Mouse (Mus musculus) midbrain, embryonic 16.5 days (tissue): Measurements from ENCODE around the gene Zfp534. TPM values are rescaled to one million over a fixed set of nuclear protein-coding genes. Genes with fewer than 3 reads are reported as not detected.
"Not testable (repeated sequence)": the region's sequence is repeated elsewhere in the genome, so short reads cannot be mapped to it uniquely, and the experiment has no call there.

Source experiments
- ATAC-seq: fragments of 200-750 bp; cut with Nextera tagmentation; 2 replicates; pipeline ENCODE4 v1.8.0; 2017; ENCODE audit warnings: moderate TSS enrichment
- H3K27ac ChIP-seq: fragments of 300-500 bp; sonication (generic); 2 replicates; pipeline ENCODE4 v1.5.1; 2014; ENCODE audit warnings: mild to moderate bottlenecking, low read length, mixed read lengths
- H3K27me3 ChIP-seq: fragments of 300-500 bp; sonication (generic); 2 replicates; pipeline ENCODE4 v1.6.1; 2014; ENCODE audit warnings: low read depth, low read length, mixed read lengths; ENCODE audit not compliant: control insufficient read depth, insufficient read depth
- H3K36me3 ChIP-seq: fragments of 300-500 bp; sonication (generic); 2 replicates; pipeline ENCODE4 v1.6.1; 2014; ENCODE audit warnings: mild to moderate bottlenecking, low read length, moderate library complexity, mixed read lengths; ENCODE audit not compliant: control insufficient read depth, insufficient read depth
- H3K4me1 ChIP-seq: fragments of 300-500 bp; sonication (generic); 2 replicates; pipeline ENCODE4 v1.6.1; 2014; ENCODE audit warnings: mild to moderate bottlenecking, low read length, mixed read lengths; ENCODE audit not compliant: control insufficient read depth, insufficient read depth
- H3K4me2 ChIP-seq: fragments of 300-500 bp; sonication (generic); 2 replicates; pipeline ENCODE4 v1.6.1; 2014; ENCODE audit warnings: mild to moderate bottlenecking, low read length, mixed read lengths
- H3K4me3 ChIP-seq: fragments of 300-500 bp; sonication (generic); 2 replicates; pipeline ENCODE4 v1.5.1; 2014; ENCODE audit warnings: low read depth, mild to moderate bottlenecking, low read length, moderate library complexity, mixed read lengths
- H3K9ac ChIP-seq: fragments of 300-500 bp; sonication (generic); 2 replicates; pipeline ENCODE4 v1.6.1; 2014; ENCODE audit warnings: low read depth, low read length, mixed read lengths
- H3K9me3 ChIP-seq: fragments of 300-500 bp; sonication (generic); replicated peaks from 2 replicates; pipeline ENCODE4 v1.6.1; 2014; ENCODE audit warnings: mild to moderate bottlenecking, low read length, mixed read lengths; ENCODE audit not compliant: control insufficient read depth, poor library complexity, severe bottlenecking
- WGBS: fragments of 180-500 bp; shearing (Covaris S2); extraction: QIAGEN DNeasy Blood & Tissue Kit; methylation state at CpG from one replicate; pipeline ENCODE4 v1.1.7; 2014; 5-methylcytosine and 5-hydroxymethylcytosine counted together
- polyA plus RNA-seq: library from polyadenylated mRNA; unstranded; fragments of >200 nt; fragmentation: Nextera tagmentation; extraction: Ambion mirVana; gene quantifications from 2 replicates; pipeline ENCODE4 v1.2.1, GENCODE M21; 2015

The Zfp534 gene
- 0.09 TPM in 1 of 2 replicates, not detected in the other for polyA plus RNA-seq

GRCm38 (mm10) chr4:147702453-147702852 is at the start of gene Zfp534:
TSS of gene Zfp534 (minus strand) at chr4:147702553.
- H3K36me3 ChIP-seq, H3K4me1 ChIP-seq, H3K9ac ChIP-seq, ATAC-seq, H3K9me3 ChIP-seq, H3K4me2 ChIP-seq, H3K4me3 ChIP-seq, H3K27ac ChIP-seq, H3K27me3 ChIP-seq: not testable (repeated sequence)
- WGBS: 85% methylated on average over 1 of the region's 3 CpGs

GRCm38 (mm10) chr4:147746255-147746654 is 43.9 kb upstream of the Zfp534 start:
- H3K9ac ChIP-seq, H3K27me3 ChIP-seq, H3K4me2 ChIP-seq, H3K9me3 ChIP-seq, H3K4me1 ChIP-seq, H3K27ac ChIP-seq, ATAC-seq, H3K4me3 ChIP-seq, H3K36me3 ChIP-seq: not testable (repeated sequence)
- 96% methylated on average over 14 of the region's 15 CpGs for WGBS

- not testable (repeated sequence) for H3K9me3 ChIP-seq, H3K27me3 ChIP-seq, ATAC-seq, H3K27ac ChIP-seq, H3K36me3 ChIP-seq, H3K4me1 ChIP-seq
- WGBS: 33% methylated on average over 56 of the region's 63 CpGs
- peak overlapping the region; percentile 38; the same call in 1 of the 2 replicates for H3K9ac ChIP-seq
- H3K4me3 ChIP-seq: peak overlapping the region; percentile 31
- peak overlapping the region; percentile 43 for H3K4me2 ChIP-seq
Observed at GRCm38 (mm10) chr4:147738636-147739369, 36.5 kb upstream of the Zfp534 start.

GRCm38 (mm10) chr4:147655245-147655644 is 47.1 kb downstream of the Zfp534 start:
- H3K4me1 ChIP-seq, H3K36me3 ChIP-seq, H3K4me2 ChIP-seq, ATAC-seq, H3K27ac ChIP-seq, H3K9me3 ChIP-seq, H3K4me3 ChIP-seq, H3K27me3 ChIP-seq, H3K9ac ChIP-seq: not testable (repeated sequence)
- WGBS: 89% methylated on average over 4 of the region's 5 CpGs

GRCm38 (mm10) chr4:147647407-147647806 is 54.9 kb downstream of the Zfp534 start:
- not testable (repeated sequence) for H3K9ac ChIP-seq, H3K4me1 ChIP-seq, H3K27ac ChIP-seq, H3K9me3 ChIP-seq, H3K36me3 ChIP-seq, H3K27me3 ChIP-seq, H3K4me3 ChIP-seq, H3K4me2 ChIP-seq, ATAC-seq
- no CpG with 5 or more reads among the region's 3 CpGs for WGBS

- not testable (repeated sequence) for H3K4me1 ChIP-seq, H3K36me3 ChIP-seq, H3K27me3 ChIP-seq, H3K4me2 ChIP-seq, ATAC-seq, H3K9me3 ChIP-seq, H3K27ac ChIP-seq, H3K4me3 ChIP-seq, H3K9ac ChIP-seq
- WGBS: no CpG with 5 or more reads among the region's 6 CpGs
Observed at GRCm38 (mm10) chr4:147642413-147642812, 59.9 kb downstream of the Zfp534 start, which contains the start of gene Zfp979. TSS of gene Zfp979 (minus strand) at chr4:147642513.

GRCm38 (mm10) chr4:147641932-147642331 is 60.4 kb downstream of the Zfp534 start:
- not testable (repeated sequence) for H3K36me3 ChIP-seq
- WGBS: 50% methylated on average over 2 of the region's 3 CpGs

GRCm38 (mm10) chr4:147633818-147634262 is 68.5 kb downstream of the Zfp534 start:
- no CpG with 5 or more reads among the region's 2 CpGs for WGBS
- not testable (repeated sequence) for H3K36me3 ChIP-seq, H3K9me3 ChIP-seq, H3K4me1 ChIP-seq, H3K27me3 ChIP-seq, H3K4me3 ChIP-seq, H3K4me2 ChIP-seq, H3K27ac ChIP-seq, H3K9ac ChIP-seq
- ATAC-seq: 0 out of 2 replicates have a peak, but pooled peaks have one; percentile 11

More at GRCm38 (mm10) chr4:147641932-147642331, 60.4 kb downstream of the Zfp534 start:
- not testable (repeated sequence) for ATAC-seq, H3K4me3 ChIP-seq, H3K27me3 ChIP-seq, H3K4me1 ChIP-seq, H3K27ac ChIP-seq, H3K9ac ChIP-seq, H3K9me3 ChIP-seq, H3K4me2 ChIP-seq
